Mouse (Mus musculus) ES-E14 (cell line): ENCODE measurements at regions not wholly inside any gene's neighbourhood (a gene's known extent, or its start where the extent isn't known, plus 50 kb on each side); places are given as distances from the start of the nearest gene placed in this dataset.

ENCODE experiments used
- DNase-seq: peaks from one replicate; pipeline ENCODE4 v3.0.0-alpha.2; 2013; ENCODE audit warnings: low read depth, low spot score
- H3K27ac ChIP-seq: 2 replicates; pipeline ENCODE4 v1.5.1; 2012; ENCODE audit warnings: low read depth, mild to moderate bottlenecking, low read length, moderate library complexity, mixed read lengths; ENCODE audit not compliant: poor library complexity, insufficient read depth, severe bottlenecking
- H3K36me3 ChIP-seq: 2 replicates; pipeline ENCODE4 v1.6.1; 2012; ENCODE audit warnings: mild to moderate bottlenecking, low read length, moderate library complexity, mixed read lengths; ENCODE audit not compliant: control insufficient read depth, poor library complexity, insufficient read depth, severe bottlenecking
- H3K4me1 ChIP-seq, 2 experiments: fragments of 150-350 bp in 1 of 2; sonication (generic) in 1 of 2; 2 replicates each; pipeline ENCODE4 v1.6.1; 2012; ENCODE audit warnings: low read length in 2 of 2, mild to moderate bottlenecking in 1 of 2, mixed read lengths in 1 of 2; ENCODE audit not compliant: control insufficient read depth in 2 of 2, insufficient read depth in 2 of 2, poor library complexity in 1 of 2
- H3K4me3 ChIP-seq, 2 experiments: fragments of 150-350 bp in 1 of 2; sonication (generic) in 1 of 2; 2 replicates each; pipeline ENCODE4 v1.5.1; 2012; ENCODE audit warnings: low read length in 2 of 2, low read depth in 1 of 2, mild to moderate bottlenecking in 1 of 2, mixed read lengths in 1 of 2; ENCODE audit not compliant: insufficient read depth in 1 of 2, poor library complexity in 1 of 2, severe bottlenecking in 1 of 2
- H3K9ac ChIP-seq: 2 replicates; pipeline ENCODE4 v1.6.1; 2012; ENCODE audit warnings: low read depth, mild to moderate bottlenecking, low read length, mixed read lengths; ENCODE audit not compliant: poor library complexity, insufficient read depth, severe bottlenecking
- H3K9me3 ChIP-seq: fragments of 150-350 bp; sonication (generic); 2 replicates; pipeline ENCODE4 v1.6.1; 2012; ENCODE audit warnings: low read depth, mild to moderate bottlenecking, low read length; ENCODE audit not compliant: control insufficient read depth, insufficient read depth
- CHD2 ChIP-seq: IDR thresholded peaks from 2 replicates; pipeline ENCODE4 v1.6.1; 2014; ENCODE audit warnings: mild to moderate bottlenecking, low read depth, low read length, inconsistent platforms
- HCFC1 ChIP-seq: IDR thresholded peaks from 2 replicates; pipeline ENCODE4 v1.6.1; 2012; ENCODE audit warnings: low read length, inconsistent platforms, borderline replicate concordance; ENCODE audit not compliant: insufficient read depth
- MAFK ChIP-seq: IDR thresholded peaks from 2 replicates; pipeline ENCODE4 v1.6.1; 2014; ENCODE audit warnings: mild to moderate bottlenecking, low read depth, low read length, inconsistent platforms; ENCODE audit not compliant: insufficient read depth
- ZC3H11A ChIP-seq: IDR thresholded peaks from 2 replicates; pipeline ENCODE4 v1.6.1; 2012; ENCODE audit warnings: low read depth, mild to moderate bottlenecking, inconsistent platforms, low read length, borderline replicate concordance
- ZNF384 ChIP-seq: IDR thresholded peaks from 2 replicates; pipeline ENCODE4 v1.6.1; 2012; ENCODE audit warnings: low read depth, low read length, inconsistent platforms
- in situ Hi-C, 2 experiments: fragments of 600-800 bp; cut with MboI; formaldehyde crosslinking; loops; one replicate each; pipeline ENCODE4 v1.15.1; 2025; ENCODE audit warnings: low sequenced_read_pairs in 2 of 2, inconsistent platforms in 1 of 2; ENCODE audit not compliant: unreplicated experiment in 2 of 2

DNA sequence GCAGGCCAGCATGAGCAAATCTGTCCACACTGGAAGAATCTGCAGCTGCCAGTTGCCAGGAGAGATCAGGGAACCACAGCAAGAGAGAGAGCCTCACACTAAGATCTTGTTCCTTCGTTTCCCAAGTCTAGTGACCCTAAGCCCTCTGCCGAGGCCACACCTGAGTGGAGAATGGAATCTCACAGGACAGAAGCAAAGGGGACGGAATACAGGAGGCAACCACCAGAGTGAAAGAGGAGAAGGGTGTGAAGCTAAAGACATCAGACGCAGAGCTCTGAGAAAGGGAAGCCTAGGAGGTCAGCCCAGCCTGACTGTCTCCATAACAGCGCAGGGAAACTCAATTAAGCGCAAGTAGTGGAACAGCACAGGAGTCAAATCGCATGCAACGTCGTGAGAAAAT lies 75.0 kb downstream of the Suds3 start:
- no peaks in the 10 kb centered on the region for H3K9me3 ChIP-seq
- H3K36me3 ChIP-seq: no peaks in the 10 kb centered on the region
- no peak overlapping the region for H3K9ac ChIP-seq
- no peak for TF ChIP-seq CHD2
- no peak for TF ChIP-seq MAFK
- no peak for TF ChIP-seq ZC3H11A
- TF ChIP-seq HCFC1: no peak
- no peak overlapping the region for H3K27ac ChIP-seq
- no peak for DNase-seq
- no peak overlapping the region for H3K4me3 ChIP-seq
- in situ Hi-C loops: no loop called here
- H3K4me1 ChIP-seq: peaks cover 0 to 3% of the 10 kb centered on the region in 2 experiments; a peak in 1 of 4 replicates

- H3K9ac ChIP-seq: no peak overlapping the region
- H3K4me1 ChIP-seq: no peaks in the 10 kb centered on the region
- no peak overlapping the region for H3K27ac ChIP-seq
- DNase-seq: peak; percentile 33
- H3K9me3 ChIP-seq: no peaks in the 10 kb centered on the region
- no peaks in the 10 kb centered on the region for H3K36me3 ChIP-seq
- TF ChIP-seq MAFK (no peak), ZC3H11A (peak; percentile 32; the same call in 1 of the 2 replicates), ZNF384 (no peak)
- in situ Hi-C loops: no loop called here
- no peak overlapping the region for H3K4me3 ChIP-seq
Observed at GRCm38 (mm10) chr5:117037261-117037660, 78.7 kb downstream of the Suds3 start.

- H3K9me3 ChIP-seq: no peaks in the 10 kb centered on the region
- no peaks in the 10 kb centered on the region for H3K36me3 ChIP-seq
- TF ChIP-seq MAFK: no peak
- no peak for TF ChIP-seq ZNF384
- no peak for TF ChIP-seq CHD2
- TF ChIP-seq ZC3H11A: no peak
- TF ChIP-seq HCFC1: no peak
- no peak for DNase-seq
- in situ Hi-C loops: no loop called here
- H3K4me3 ChIP-seq: no peak overlapping the region
- H3K9ac ChIP-seq: no peak overlapping the region
- H3K27ac ChIP-seq: no peak overlapping the region
- no peaks in the 10 kb centered on the region for H3K4me1 ChIP-seq
Observed at GRCm38 (mm10) chr5:117032130-117032529, 83.8 kb downstream of the Suds3 start.

DNA sequence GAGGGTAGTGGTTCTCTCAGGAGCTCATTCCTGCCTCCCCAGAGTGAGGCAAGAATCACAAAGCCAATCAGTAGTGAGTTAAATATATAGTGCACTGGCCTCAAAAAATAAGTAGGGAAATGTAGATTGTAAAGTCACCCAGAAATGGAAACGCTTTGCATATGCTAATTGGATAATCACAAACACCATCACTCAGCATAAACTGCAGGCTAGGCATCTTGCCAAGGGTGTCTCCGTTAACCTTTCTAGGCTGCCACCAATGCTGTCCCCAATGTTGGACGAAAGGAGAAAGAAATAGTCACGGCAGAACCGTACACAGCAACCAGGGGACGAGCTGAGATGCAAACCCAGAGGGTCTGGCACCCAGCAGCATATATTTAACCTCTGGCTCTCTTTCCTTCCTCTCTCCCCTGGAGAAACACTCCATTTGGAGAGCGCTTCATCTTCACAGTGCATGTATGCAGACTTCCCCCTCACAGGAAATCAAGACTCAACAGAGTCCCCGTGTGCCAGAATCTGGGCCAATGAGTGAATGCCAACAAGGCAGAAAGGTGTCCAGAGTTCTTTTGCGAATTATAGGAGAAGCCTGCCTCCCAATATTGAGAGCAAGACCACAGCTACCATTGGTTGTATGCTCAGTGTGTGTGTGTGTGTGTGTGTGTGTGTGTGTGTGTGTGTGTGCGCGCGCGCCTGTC lies 90.1 kb downstream of the Suds3 start:
- no peak overlapping the region for H3K4me3 ChIP-seq
- H3K27ac ChIP-seq: no peak overlapping the region
- no peak overlapping the region for H3K9ac ChIP-seq
- H3K4me1 ChIP-seq: no peaks in the 10 kb centered on the region
- in situ Hi-C loops: no loop called here
- H3K36me3 ChIP-seq: no peaks in the 10 kb centered on the region
- TF ChIP-seq MAFK: no peak
- no peak for TF ChIP-seq ZC3H11A
- no peak for TF ChIP-seq ZNF384
- no peak for TF ChIP-seq HCFC1
- TF ChIP-seq CHD2: no peak
- H3K9me3 ChIP-seq: no peaks in the 10 kb centered on the region
- no peak for DNase-seq

DNA sequence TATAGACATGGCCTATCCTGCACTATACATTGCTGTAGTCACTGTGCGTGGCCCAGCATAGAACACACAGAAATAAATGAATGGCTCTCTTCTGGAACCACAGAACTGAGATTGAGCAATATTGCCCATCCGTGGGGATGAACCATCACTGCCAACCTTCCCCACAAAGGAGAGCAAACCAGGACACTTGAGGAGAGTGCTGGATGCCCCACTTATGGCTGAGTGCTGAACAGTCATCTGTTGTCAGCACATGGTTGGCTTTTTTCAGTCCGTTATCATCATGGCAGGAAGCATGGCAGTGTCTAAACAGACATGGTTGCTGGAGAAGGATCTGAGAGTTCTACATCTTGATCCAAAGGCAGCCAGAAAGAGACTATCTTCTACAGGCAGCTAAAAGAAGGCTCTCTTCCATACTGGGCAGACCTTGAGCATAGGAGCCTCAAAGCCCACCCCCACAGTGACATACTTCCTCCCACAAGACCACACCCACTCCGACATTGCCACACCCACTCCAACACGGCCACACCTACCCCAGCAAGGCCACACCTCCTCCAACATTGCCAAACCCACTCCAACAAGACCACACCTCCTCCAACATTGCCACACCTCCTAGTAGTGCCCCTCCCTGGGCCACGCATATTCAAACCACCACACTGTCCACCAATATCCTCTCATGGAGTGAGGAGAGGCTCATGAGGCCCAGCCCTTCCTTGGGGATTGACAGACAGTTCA lies 97.3 kb downstream of the Suds3 start:
- DNase-seq: peak; percentile 33
- Histone ChIP-seq H3K27ac (no peak overlapping the region), H3K36me3 (no peaks in the 10 kb centered on the region), H3K9me3 (no peaks in the 10 kb centered on the region), H3K4me3 (no peak overlapping the region), H3K9ac (no peak overlapping the region), H3K4me1 (peaks cover 0 to 4% of the 10 kb centered on the region in 2 experiments; a peak in 1 of 4 replicates)
- no peak for TF ChIP-seq ZC3H11A
- TF ChIP-seq CHD2: no peak
- no peak for TF ChIP-seq ZNF384
- no peak for TF ChIP-seq MAFK
- no peak for TF ChIP-seq HCFC1
- in situ Hi-C loops: no loop called here
